Mouse (Mus musculus) limb, embryonic 14.5 days (tissue): Measurements from ENCODE around the gene Apobec1. TPM values are rescaled to one million over a fixed set of nuclear protein-coding genes. Genes with fewer than 3 reads are reported as not detected.
A peak's percentile ranks its signal among the peaks of the same experiment; 100 is the strongest.

Experiments used
- ATAC-seq: fragments of 200-750 bp; cut with Nextera tagmentation; 2 replicates; pipeline ENCODE4 v1.8.0; 2017; ENCODE audit warnings: low read depth, moderate number of reproducible peaks, moderate TSS enrichment; ENCODE audit not compliant: low FRiP score
- DNase-seq: peaks from one replicate; pipeline ENCODE4 v3.0.0-alpha.2; 2015; ENCODE audit warnings: low spot score
- H3K27ac ChIP-seq: fragments of 300-500 bp; sonication (generic); replicated peaks from 2 replicates; pipeline ENCODE4 v1.5.1; 2014; ENCODE audit warnings: low read depth, mild to moderate bottlenecking, low read length, moderate library complexity, mixed read lengths
- H3K27me3 ChIP-seq: fragments of 300-500 bp; sonication (generic); 2 replicates; pipeline ENCODE4 v1.6.1; 2014; ENCODE audit warnings: low read length, mixed read lengths; ENCODE audit not compliant: control insufficient read depth, insufficient read depth
- H3K36me3 ChIP-seq: fragments of 300-500 bp; sonication (generic); 2 replicates; pipeline ENCODE4 v1.6.1; 2014; ENCODE audit warnings: mild to moderate bottlenecking, low read length, moderate library complexity, mixed read lengths; ENCODE audit not compliant: control insufficient read depth, insufficient read depth
- H3K4me1 ChIP-seq: fragments of 300-500 bp; sonication (generic); 2 replicates; pipeline ENCODE4 v1.6.1; 2014; ENCODE audit warnings: antibody characterized with exemption, low read length, mixed read lengths; ENCODE audit not compliant: control insufficient read depth, insufficient read depth
- H3K4me2 ChIP-seq: fragments of 300-500 bp; sonication (generic); replicated peaks from 2 replicates; pipeline ENCODE4 v1.6.1; 2014; ENCODE audit warnings: low read depth, mild to moderate bottlenecking, low read length, moderate library complexity; ENCODE audit not compliant: severe bottlenecking
- H3K4me3 ChIP-seq: fragments of 300-500 bp; sonication (generic); replicated peaks from 2 replicates; pipeline ENCODE4 v1.5.1; 2014; ENCODE audit warnings: low read length
- H3K9ac ChIP-seq: fragments of 300-500 bp; sonication (generic); 2 replicates; pipeline ENCODE4 v1.6.1; 2014; ENCODE audit warnings: mild to moderate bottlenecking, low read depth, low read length, moderate library complexity; ENCODE audit not compliant: severe bottlenecking
- H3K9me3 ChIP-seq: fragments of 300-500 bp; sonication (generic); 2 replicates; pipeline ENCODE4 v1.6.1; 2016; ENCODE audit warnings: low read length; ENCODE audit not compliant: control insufficient read depth
- POLR2A ChIP-seq: fragments of 200-500 bp; IDR thresholded peaks from 2 replicates; pipeline ENCODE4 v1.8.0; 2012; ENCODE audit warnings: inconsistent platforms, mild to moderate bottlenecking, moderate library complexity, borderline replicate concordance; ENCODE audit not compliant: insufficient read depth, insufficient read length; ENCODE audit errors: extremely low read depth
- WGBS: fragments of 180-500 bp; shearing (Covaris S2); extraction: QIAGEN DNeasy Blood & Tissue Kit; methylation state at CpG from one replicate; pipeline ENCODE4 v1.1.7; 2014; 5-methylcytosine and 5-hydroxymethylcytosine counted together
- polyA plus RNA-seq, 2 experiments: library from polyadenylated mRNA; depleted of rRNA in 1 of 2; stranded (reverse) in 1 of 2; unstranded in 1 of 2; fragments of >200 nt; fragmentation: Nextera tagmentation in 1 of 2; extraction: Ambion mirVana in 1 of 2; gene quantifications; 2 replicates each; pipeline versions ENCODE4 v1.2.1 to v1.2.3; 2012 to 2014

Gene Apobec1
- polyA plus RNA-seq, 2 experiments = 3.5 to 7.2 TPM

DNA sequence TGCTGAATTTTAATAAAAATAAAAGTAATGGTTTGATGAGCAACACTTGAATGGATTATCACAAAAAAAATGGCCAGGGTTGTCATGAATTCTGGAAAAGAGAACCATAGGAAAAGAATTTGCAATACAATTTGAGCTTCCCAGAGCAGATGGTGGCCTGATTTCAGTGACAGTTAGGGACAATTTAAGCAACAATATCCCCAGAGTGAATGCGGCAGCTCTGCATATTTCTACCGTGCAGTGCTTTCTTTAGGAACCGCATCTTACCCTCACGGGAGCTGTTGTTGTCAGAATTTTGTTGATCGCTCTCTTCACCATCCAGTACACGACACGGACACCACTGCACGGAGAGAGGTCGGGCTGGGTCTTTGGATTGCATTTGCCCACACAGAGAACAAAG lies 62.7 kb downstream of the Apobec1 start:
- Histone ChIP-seq H3K4me2 (no peak overlapping the region), H3K36me3 (no peaks in the 10 kb centered on the region), H3K27ac (no peak overlapping the region), H3K4me1 (no peaks in the 10 kb centered on the region), H3K9me3 (no peaks in the 10 kb centered on the region), H3K27me3 (no peaks in the 10 kb centered on the region), H3K4me3 (no peak overlapping the region), H3K9ac (no peak overlapping the region)
- ATAC-seq (no peak), DNase-seq (no peak)
- no peak for TF ChIP-seq POLR2A
- 90% methylated on average over 9 of the region's 9 CpGs for WGBS

DNA sequence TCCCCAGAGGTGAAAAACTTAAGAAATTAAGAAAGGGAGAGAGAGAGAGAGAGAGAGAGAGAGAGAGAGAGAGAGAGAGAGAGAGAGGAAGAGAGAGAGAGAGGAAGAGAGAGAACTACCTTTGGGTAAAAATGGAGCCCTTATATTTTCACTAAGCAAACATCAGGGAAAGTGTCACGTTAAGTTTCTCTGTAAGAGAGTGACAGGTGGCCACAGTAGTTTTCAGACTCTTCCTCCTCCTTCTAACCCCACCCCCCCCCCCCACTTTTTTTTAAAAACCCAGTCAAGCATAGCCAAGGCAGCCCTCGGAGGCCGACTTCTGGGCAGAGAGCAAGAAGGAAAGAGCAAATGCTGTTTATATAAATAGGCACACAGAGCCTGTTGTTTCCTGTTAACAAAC lies 68.2 kb downstream of the Apobec1 start:
- no peak overlapping the region for H3K4me3 ChIP-seq
- H3K9ac ChIP-seq = no peak overlapping the region
- peaks cover 5% of the 10 kb centered on the region; the same call in 1 of the 2 replicates for H3K4me1 ChIP-seq
- DNase-seq = no peak
- H3K27me3 ChIP-seq = no peaks in the 10 kb centered on the region
- no peak for ATAC-seq
- no peak for TF ChIP-seq POLR2A
- no peaks in the 10 kb centered on the region for H3K9me3 ChIP-seq
- H3K27ac ChIP-seq = no peak overlapping the region
- 53% methylated on average over 3 of the region's 3 CpGs for WGBS
- no peaks in the 10 kb centered on the region for H3K36me3 ChIP-seq
- H3K4me2 ChIP-seq = no peak overlapping the region

DNA sequence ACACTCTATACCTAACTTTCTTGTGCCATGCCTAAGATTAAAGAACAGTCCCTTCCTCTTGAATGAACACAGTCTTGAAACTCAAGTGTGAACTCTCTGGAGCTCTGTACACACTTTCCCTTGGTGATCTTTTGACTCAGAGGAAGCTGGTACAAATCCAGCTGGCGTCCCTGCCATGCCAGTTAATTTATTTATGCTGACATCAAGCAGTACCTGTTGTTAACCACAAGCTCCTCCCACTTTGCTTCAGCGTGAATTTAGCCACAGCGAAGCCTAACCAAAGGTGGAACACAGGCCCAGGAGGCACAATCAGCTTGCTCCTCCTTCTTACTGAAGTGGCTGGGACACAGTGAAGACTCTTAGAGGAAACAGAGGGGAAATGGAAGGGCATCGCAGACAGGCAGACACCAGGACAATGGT lies 69.4 kb downstream of the Apobec1 start:
- H3K9ac ChIP-seq = no peak overlapping the region
- ATAC-seq (no peak), DNase-seq (peak; percentile 27)
- H3K4me1 ChIP-seq = peaks cover 5% of the 10 kb centered on the region; the same call in 1 of the 2 replicates
- H3K4me2 ChIP-seq = peak overlapping the region; percentile 24; the same call in 1 of the 2 replicates
- 14% methylated on average over 4 of the region's 4 CpGs for WGBS
- H3K4me3 ChIP-seq = no peak overlapping the region
- no peaks in the 10 kb centered on the region for H3K27me3 ChIP-seq
- TF ChIP-seq POLR2A = no peak
- no peaks in the 10 kb centered on the region for H3K9me3 ChIP-seq
- H3K27ac ChIP-seq = no peak overlapping the region
- H3K36me3 ChIP-seq = no peaks in the 10 kb centered on the region

DNA sequence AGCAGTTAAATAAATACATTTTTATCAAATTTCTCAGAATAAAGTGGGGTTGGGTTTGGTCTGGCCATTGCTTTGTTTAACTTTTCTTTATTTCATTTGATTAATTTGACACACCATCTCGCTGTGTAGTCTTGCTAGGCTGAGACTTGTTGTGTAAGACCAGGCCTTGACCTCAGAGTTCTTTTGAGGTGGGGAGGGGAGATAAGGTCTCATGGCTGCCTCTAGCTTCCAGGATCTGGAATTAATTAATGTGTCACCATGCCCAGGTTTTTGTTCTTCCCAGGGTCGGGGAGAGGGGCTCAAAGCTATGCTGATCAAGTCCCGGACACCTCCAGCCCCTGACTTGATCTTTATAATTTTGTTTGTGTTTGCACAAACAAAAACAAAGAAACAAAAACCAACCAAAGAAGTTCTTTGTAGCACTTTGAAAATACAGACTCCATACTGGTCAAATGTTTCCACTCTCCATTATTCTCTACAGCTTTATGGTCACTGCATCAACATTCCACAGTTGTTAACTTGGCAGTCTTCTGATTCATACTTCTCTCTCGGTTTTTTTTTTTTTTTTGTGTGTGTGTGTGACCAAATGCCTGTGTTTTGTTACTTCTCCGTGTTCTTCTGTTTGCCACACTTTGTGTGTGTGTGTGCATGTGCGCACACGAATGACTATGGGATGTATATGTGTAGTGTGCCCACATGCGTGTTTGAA lies 70.6 kb downstream of the Apobec1 start:
- ATAC-seq (no peak), DNase-seq (no peak)
- WGBS = 59% methylated on average over 8 of the region's 8 CpGs
- TF ChIP-seq POLR2A = no peak
- H3K4me2 ChIP-seq = no peak overlapping the region
- H3K36me3 ChIP-seq = no peaks in the 10 kb centered on the region
- no peak overlapping the region for H3K4me3 ChIP-seq
- no peak overlapping the region for H3K27ac ChIP-seq
- no peaks in the 10 kb centered on the region for H3K27me3 ChIP-seq
- H3K9me3 ChIP-seq = no peaks in the 10 kb centered on the region
- peaks cover 5% of the 10 kb centered on the region; the same call in 1 of the 2 replicates for H3K4me1 ChIP-seq
- no peak overlapping the region for H3K9ac ChIP-seq

DNA sequence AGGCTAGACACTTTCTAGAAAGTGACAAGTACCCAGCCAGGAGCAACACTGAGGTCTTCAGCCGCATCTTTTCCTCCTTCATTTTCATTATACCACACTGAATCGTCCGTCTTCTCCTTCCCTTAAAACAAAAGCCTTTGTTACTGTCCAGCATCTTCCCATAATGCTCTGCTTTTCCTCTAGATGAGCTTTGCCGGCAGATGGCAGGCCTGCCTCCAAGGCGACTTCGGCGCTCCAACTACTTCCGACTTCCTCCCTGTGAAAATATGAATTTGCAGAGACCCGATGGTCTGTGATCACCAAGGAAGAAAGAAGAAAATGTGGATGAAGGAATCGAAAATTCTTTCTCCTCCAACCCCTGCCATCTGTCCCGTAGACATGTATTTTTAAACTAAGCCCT lies 74.1 kb downstream of the Apobec1 start:
- Histone ChIP-seq H3K27ac (no peak overlapping the region), H3K36me3 (no peaks in the 10 kb centered on the region), H3K4me3 (no peak overlapping the region), H3K9me3 (no peaks in the 10 kb centered on the region), H3K9ac (no peak overlapping the region), H3K4me1 (peaks cover 1% of the 10 kb centered on the region; the same call in 1 of the 2 replicates), H3K27me3 (no peaks in the 10 kb centered on the region), H3K4me2 (no peak overlapping the region)
- 83% methylated on average over 11 of the region's 11 CpGs for WGBS
- no peak for ATAC-seq
- no peak for DNase-seq
- no peak for TF ChIP-seq POLR2A

Other genes with a start within 250 kb of the Apobec1 start
- 28.4 and 43.3 TPM in 2 replicates for gene Rimklb, start 103.7 kb downstream of the Apobec1 start, polyA plus RNA-seq (2012; rRNA removed)
- gene Rimklb, start 103.7 kb downstream of the Apobec1 start, polyA plus RNA-seq (2014; fragmentation: Nextera tagmentation; extraction: Ambion mirVana) = 18.2 and 27.2 TPM in 2 replicates
- gene Mfap5, start 96.6 kb downstream of the Apobec1 start, polyA plus RNA-seq (2012; rRNA removed) = 19.3 and 33.5 TPM in 2 replicates
- 35.6 and 47.3 TPM in 2 replicates for gene Mfap5, start 96.6 kb downstream of the Apobec1 start, polyA plus RNA-seq (2014; fragmentation: Nextera tagmentation; extraction: Ambion mirVana)
- gene Aicda, start 48.6 kb downstream of the Apobec1 start, polyA plus RNA-seq (2012; rRNA removed) = 0.23 TPM in 2 replicates
- gene Aicda, start 48.6 kb downstream of the Apobec1 start, polyA plus RNA-seq (2014; fragmentation: Nextera tagmentation; extraction: Ambion mirVana) = 0.19 and 0.50 TPM in 2 replicates
- 0.20 and 0.24 TPM in 2 replicates for gene Gdf3, start 7.6 kb upstream of the Apobec1 start, polyA plus RNA-seq (2012; rRNA removed)
- gene Gdf3, start 7.6 kb upstream of the Apobec1 start, polyA plus RNA-seq (2014; fragmentation: Nextera tagmentation; extraction: Ambion mirVana) = 0.11 and 0.21 TPM in 2 replicates
- gene Dppa3, start 24.0 kb upstream of the Apobec1 start, polyA plus RNA-seq (2012; rRNA removed) = 0.10 TPM in 1 of 2 replicates, not detected in the other
- not detected in 2 replicates for gene Dppa3, start 24.0 kb upstream of the Apobec1 start, polyA plus RNA-seq (2014; fragmentation: Nextera tagmentation; extraction: Ambion mirVana)
- gene Nanog, start 105.0 kb upstream of the Apobec1 start, polyA plus RNA-seq (2012; rRNA removed) = 0.40 and 0.47 TPM in 2 replicates
- gene Nanog, start 105.0 kb upstream of the Apobec1 start, polyA plus RNA-seq (2014; fragmentation: Nextera tagmentation; extraction: Ambion mirVana) = 0.21 and 0.37 TPM in 2 replicates
- gene Slc2a3, start 199.2 kb upstream of the Apobec1 start, polyA plus RNA-seq (2012; rRNA removed) = 46.5 and 48.2 TPM in 2 replicates
- gene Slc2a3, start 199.2 kb upstream of the Apobec1 start, polyA plus RNA-seq (2014; fragmentation: Nextera tagmentation; extraction: Ambion mirVana) = 71.6 and 78.8 TPM in 2 replicates
- 13.4 and 15.1 TPM in 2 replicates for gene Foxj2, start 217.5 kb upstream of the Apobec1 start, polyA plus RNA-seq (2012; rRNA removed)
- gene Foxj2, start 217.5 kb upstream of the Apobec1 start, polyA plus RNA-seq (2014; fragmentation: Nextera tagmentation; extraction: Ambion mirVana) = 9.3 and 11.8 TPM in 2 replicates